In the genomic region with DNA sequence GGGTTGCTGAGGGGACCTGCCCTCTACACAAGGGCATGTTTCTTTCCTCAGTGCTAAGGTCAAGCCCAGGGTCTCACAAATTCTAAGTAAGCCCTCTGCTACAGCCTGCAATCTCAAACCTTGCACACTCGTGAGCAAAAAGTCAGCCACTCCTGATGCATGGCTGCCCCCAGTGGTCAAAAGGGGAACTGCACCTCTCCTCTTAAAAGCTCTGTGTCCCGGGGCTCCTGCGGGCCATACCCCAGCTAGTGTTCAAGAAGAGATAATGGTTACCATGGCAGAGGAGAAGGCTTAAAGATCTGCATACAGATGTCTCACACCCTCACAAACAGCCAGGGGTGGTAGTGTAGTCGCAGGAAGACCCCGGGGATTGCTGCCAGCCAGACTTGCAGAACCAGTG, we compare ENCODE assay signal across 8 mouse cellular contexts. TPM values are rescaled to one million over a fixed set of nuclear protein-coding genes. Genes with fewer than 3 reads are reported as not detected.
DNase-seq lines count a peak whose midpoint lies in the region; ATAC-seq and TF ChIP-seq lines count a peak whose summit lies in the region.

No protein-coding gene starts in this region.

- H3K27ac ChIP-seq in forebrain, embryonic 14.5 days (ENCODE audit: low read depth, low read length) = no peak overlapping the region
- H3K27ac ChIP-seq in left cerebral cortex, adult 2 months = no peak overlapping the region

- peak; percentile 48 for DNase-seq in NIH3T3 (ENCODE audit: low read depth)
- DNase-seq in c-Kit-negative CD71-positive TER-119-positive erythroid progenitor cells, embryonic 14.5 days (ENCODE audit: low read depth, low spot score) = peak; percentile 39
- peak; percentile 84 for DNase-seq in forebrain, embryonic 14.5 days (ENCODE audit: low spot score)
- DNase-seq in left cerebral cortex, adult 2 months (ENCODE audit: extremely low spot score in 1 of 2, low spot score in 2 of 2) = peak; percentile 77 to 84
- DNase-seq in mesoderm, embryonic 11.5 days (ENCODE audit: low read depth, low spot score) = peak; percentile 83
- DNase-seq in skeletal muscle tissue, adult 2 months (ENCODE audit: low read depth, low spot score) = peak; percentile 52

- no peaks in the 10 kb centered on the region for H3K36me3 ChIP-seq in forebrain, embryonic 14.5 days (ENCODE audit: control insufficient read depth, insufficient read depth, low read length)

- no peak overlapping the region for H3K9ac ChIP-seq in forebrain, embryonic 14.5 days (ENCODE audit: low read length)

- no peak overlapping the region for H3K4me3 ChIP-seq in forebrain, embryonic 14.5 days (ENCODE audit: low read depth, low read length)
- H3K4me3 ChIP-seq in left cerebral cortex, adult 2 months = no peak overlapping the region

- peak; percentile 98 for TF ChIP-seq CTCF in left cerebral cortex, adult 2 months (IDR thresholded peaks at IDR 0.05)

- no peaks in the 10 kb centered on the region for H3K9me3 ChIP-seq in forebrain, embryonic 14.5 days (replicated peaks; ENCODE audit: control insufficient read depth, low read length)

- H3K4me2 ChIP-seq in forebrain, embryonic 14.5 days (ENCODE audit: low read length) = no peak overlapping the region

- intact Hi-C loops in left cerebral cortex, adult 2 months (cut with DNase I) = loop anchor here (1.0 to 10.0 kb wide), 3 partner anchors 95 to 634 kb away; no protein-coding TSS in a partner anchor

- H3K27me3 ChIP-seq in forebrain, embryonic 14.5 days (replicated peaks; ENCODE audit: control insufficient read depth, insufficient read depth, low read length) = no peaks in the 10 kb centered on the region

- H3K4me1 ChIP-seq in forebrain, embryonic 14.5 days (ENCODE audit: control insufficient read depth, insufficient read depth, low read length) = no peaks in the 10 kb centered on the region

- WGBS in forebrain, embryonic 14.5 days = 7% methylated on average over 5 of the region's 5 CpGs

- peak; percentile 38; the same call in 1 of the 2 replicates for ATAC-seq in forebrain, embryonic 14.5 days
- peak; percentile 59 to 63; a peak in 3 of 4 replicates for ATAC-seq in hematopoietic stem cell, adult 5-6 weeks (replicated peaks in 1 of 2; ENCODE audit: insufficient read depth in 1 of 2, low FRiP score in 2 of 2, low TSS enrichment in 1 of 2, low read depth in 1 of 2, poor library complexity in 2 of 2, severe bottlenecking in 2 of 2)
- ATAC-seq in inflammation-experienced regulatory T-cells, adult 6 months = no peak

RNA-seq across cellular contexts. Expression of a gene that starts 9.2 kb away (rescaled TPM):
- polyA plus RNA-seq in forebrain, embryonic 14.5 days (2014; fragmentation: Nextera tagmentation; extraction: Ambion mirVana) = 11.5 and 13.1 TPM in 2 replicates
- 3.8 and 6.3 TPM in 2 replicates for total RNA-seq in hematopoietic stem cell, adult 5-6 weeks (2017)
- 10 to 100 TPM; 82.9 to 90.9 TPM for total RNA-seq in left cerebral cortex, adult 2 months (2021)
- not detected for polyA plus RNA-seq in inflammation-experienced regulatory T-cells, adult 6 months (2017; shearing (Covaris generic))

Comparison
In these comparisons a context has a peak if more than half of its experiments do, and no peak if none do; other contexts are left out.
1. RNA of a gene that starts 9.2 kb away (total RNA-seq): 82.9 to 90.9 TPM in left cerebral cortex, adult 2 months; 3.8 to 6.3 TPM in hematopoietic stem cell, adult 5-6 weeks; every median in the first group is over 10 times any median in the second.
2. Peak in every context shown above with its lines, with median percentiles within 50 percentile points of each other: DNase-seq.